Mouse (Mus musculus): ENCODE measurements around the gene Ifi213.
"Not testable (repeated sequence)": the region's sequence is repeated elsewhere in the genome, so short reads cannot be mapped to it uniquely, and the experiment has no call there.

Gene Ifi213

GRCm38 (mm10) chr1:173598838-173599494 is at the start of gene Ifi213:
Gene Ifi213, minus strand, starts transcription at chr1:173599274.
- not testable (repeated sequence) for DNase-seq

DNA sequence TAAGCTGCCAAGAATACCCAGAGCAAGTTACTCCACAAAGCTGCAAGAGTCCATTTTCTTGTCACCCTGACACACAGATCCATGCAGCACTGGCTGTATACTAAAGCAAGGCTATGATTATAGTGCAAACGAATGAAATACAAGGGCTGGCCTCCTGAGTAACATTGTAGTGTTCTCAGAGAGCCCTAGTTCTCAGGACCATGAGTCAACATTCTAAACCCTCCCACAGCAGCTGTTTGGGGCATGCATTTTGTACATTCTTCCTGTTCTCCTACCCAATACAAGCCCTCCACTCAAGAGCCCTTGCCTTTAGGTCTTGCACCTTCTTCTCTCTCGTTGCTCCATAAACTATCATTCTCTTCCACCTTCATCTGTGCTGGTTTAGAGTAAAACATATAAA is 46.3 kb upstream of the Ifi213 start:
- no peak for DNase-seq

GRCm38 (mm10) chr1:173633969-173634645 is 35.0 kb upstream of the Ifi213 start:
- no peak for DNase-seq

DNA sequence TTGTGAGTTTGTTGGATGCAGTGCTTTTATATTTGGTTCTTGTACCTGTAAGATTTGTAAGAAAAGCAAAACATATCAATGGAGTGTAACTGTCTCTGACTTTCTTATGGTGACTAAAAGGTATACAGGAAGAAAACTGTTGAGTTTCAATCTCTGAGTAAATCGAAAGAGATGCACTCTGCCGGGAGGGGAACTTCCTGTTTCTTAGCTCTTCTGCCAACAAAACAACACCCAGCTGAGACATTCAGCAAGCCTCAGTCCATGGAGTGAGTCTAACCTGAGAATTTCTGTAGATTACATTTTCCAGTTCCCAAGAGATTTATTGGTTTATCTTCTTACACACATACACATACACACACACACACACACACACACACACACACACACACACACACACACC is 31.5 kb upstream of the Ifi213 start, which contains the start of gene Ifi209:
Gene Ifi209 (plus strand): TSS at position 296 of the 400 bp plus-strand sequence.
- not testable (repeated sequence) for DNase-seq

DNA sequence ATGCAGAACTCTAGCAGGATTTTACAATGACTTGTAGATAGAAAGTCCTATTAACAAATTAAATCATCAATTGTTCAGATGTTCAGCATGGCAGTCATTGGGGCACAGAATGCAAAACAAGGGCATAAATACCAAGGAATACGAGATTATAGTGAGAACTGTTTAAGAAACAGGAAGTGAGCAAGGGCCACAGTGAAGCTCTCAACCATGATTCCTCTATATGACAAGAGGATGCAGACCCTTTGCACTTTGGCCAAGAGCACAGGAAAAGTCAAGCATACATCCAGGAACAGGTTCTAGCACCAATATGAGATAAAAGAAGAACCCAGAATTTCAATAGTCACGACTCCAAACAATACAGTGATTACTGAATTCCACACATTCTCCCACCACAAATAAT is 27.6 kb upstream of the Ifi213 start:
- no peak for DNase-seq

GRCm38 (mm10) chr1:173624052-173624451 is 25.0 kb upstream of the Ifi213 start:
- DNase-seq: no peak

- not testable (repeated sequence) for DNase-seq
Observed at GRCm38 (mm10) chr1:173622216-173622615, 23.1 kb upstream of the Ifi213 start.

DNA sequence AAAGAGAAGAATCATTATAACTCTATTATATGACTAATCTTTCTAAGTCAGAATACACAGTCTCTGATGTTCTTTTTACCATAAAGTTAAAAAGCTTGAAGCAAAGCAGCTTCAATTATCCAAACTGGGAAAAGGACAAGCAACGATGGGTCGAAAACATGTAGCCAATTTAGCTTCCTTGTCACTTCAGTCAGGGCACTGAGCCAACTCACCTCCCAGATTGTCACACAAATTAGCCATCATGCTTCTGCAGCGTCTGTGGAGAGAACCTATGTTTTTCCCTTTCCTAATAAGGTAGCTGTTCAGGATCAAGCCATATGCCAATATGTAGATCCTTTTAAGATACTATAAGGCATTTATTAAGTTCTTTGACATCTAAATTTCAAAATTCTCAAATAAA is 11.2 kb upstream of the Ifi213 start:
- DNase-seq: not testable (repeated sequence)

GRCm38 (mm10) chr1:173589698-173590097 is 9.4 kb downstream of the Ifi213 start:
- DNase-seq: not testable (repeated sequence)

DNA sequence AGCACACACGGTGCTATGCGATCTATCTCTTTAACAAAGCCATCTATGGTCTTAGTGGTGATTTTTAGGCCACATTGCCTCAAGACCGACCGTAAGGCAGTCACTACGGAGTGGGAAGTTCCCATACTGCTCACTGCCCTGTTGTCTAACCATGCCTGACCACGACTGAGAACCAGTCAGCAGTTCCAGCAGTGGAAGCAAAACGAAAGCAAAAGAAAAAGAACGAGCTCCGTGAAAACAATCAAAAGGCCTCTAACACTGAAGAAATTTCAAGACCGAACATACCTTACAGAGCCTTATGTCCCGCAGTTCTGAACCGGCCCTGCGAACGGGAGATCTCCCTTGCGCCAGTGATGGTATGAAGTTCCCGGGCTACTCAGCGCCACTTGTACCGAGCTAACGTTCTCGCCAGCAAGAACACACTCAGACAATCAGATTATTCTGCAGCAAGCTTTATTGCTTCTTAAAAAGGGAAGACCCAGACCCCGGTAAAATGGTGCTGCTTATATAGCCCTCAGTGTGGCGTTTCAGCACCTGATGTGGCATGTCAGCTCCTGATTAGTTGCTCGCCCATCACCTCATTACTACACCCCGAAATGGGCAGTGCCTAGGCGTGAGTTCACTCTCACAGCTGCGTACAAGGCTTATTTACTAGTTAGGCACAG is 19.0 kb downstream of the Ifi213 start:
- DNase-seq: no peak

GRCm38 (mm10) chr1:173579079-173579478 is 20.0 kb downstream of the Ifi213 start:
- DNase-seq: no peak

GRCm38 (mm10) chr1:173550491-173551050 is 48.5 kb downstream of the Ifi213 start:
- DNase-seq: not testable (repeated sequence)

DNA sequence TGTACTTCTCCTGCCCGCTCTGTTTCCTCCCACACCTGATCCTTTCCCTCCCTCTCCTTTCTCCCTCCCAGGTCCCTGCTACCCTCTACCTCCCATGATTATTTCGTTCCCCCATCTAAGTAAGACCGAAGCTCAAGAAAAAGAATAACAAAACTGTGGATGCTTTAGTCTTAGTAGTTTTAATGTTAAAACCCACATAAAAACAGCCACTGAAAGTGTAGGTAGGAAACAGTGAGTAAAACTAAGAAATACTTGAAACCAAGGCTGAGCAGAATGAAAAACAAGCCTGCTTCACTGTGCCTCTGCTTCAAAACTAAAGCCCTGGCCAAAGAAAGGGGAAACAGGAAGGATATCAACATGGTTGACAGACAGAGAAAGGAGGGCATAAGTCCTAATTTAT is 50.3 kb downstream of the Ifi213 start:
- DNase-seq: not testable (repeated sequence)

- DNase-seq: not testable (repeated sequence)
Observed at GRCm38 (mm10) chr1:173535791-173536190, 63.3 kb downstream of the Ifi213 start, which contains the start of gene Ifi214. Gene Ifi214, minus strand, starts transcription at chr1:173535957.

- no peak for DNase-seq
Observed at GRCm38 (mm10) chr1:173521452-173521851, 77.6 kb downstream of the Ifi213 start.

All from right cerebral cortex, postnatal 14 days (tissue).